Comparison of ENCODE assay signal across 29 mouse cellular contexts in genomic region chr5:99800543-99800942, GRCm38 (mm10).
DNase-seq lines count a peak whose midpoint lies in the region; ATAC-seq and TF ChIP-seq lines count a peak whose summit lies in the region.
"Had no signal": no experiment of that assay in that cellular context is flagged by ENCODE, and none has a peak within 500 bp of the region (broad histone marks: within the 10 kb centered on the region; RNA-seq: fewer than 3 reads in every experiment).

No protein-coding gene starts in this region.

- no peak overlapping the region for H3K4me3 ChIP-seq in hindbrain, embryonic 10.5 days
- no peak overlapping the region for H3K4me3 ChIP-seq in hindbrain, embryonic 14.5 days (replicated peaks; ENCODE audit: low read length)
- no peak overlapping the region for H3K4me3 ChIP-seq in kidney, embryonic 14.5 days (ENCODE audit: low read length)
- H3K4me3 ChIP-seq in kidney, postnatal 0 days (replicated peaks; ENCODE audit: low read depth, low read length), result no peak overlapping the region
- H3K4me3 ChIP-seq: embryonic facial prominence, embryonic 10.5 days; embryonic facial prominence, embryonic 13.5 days; erythroblast, embryonic 14.5 days; forebrain, embryonic 12.5 days; forebrain, embryonic 15.5 days; heart, embryonic 12.5 days; heart, embryonic 15.5 days; hindbrain, embryonic 12.5 days had no signal

- 51% methylated on average over 8 of the region's 8 CpGs for WGBS in hindbrain, embryonic 10.5 days
- 46% methylated on average over 8 of the region's 8 CpGs for WGBS in hindbrain, embryonic 14.5 days
- 58% methylated on average over 8 of the region's 8 CpGs for WGBS in kidney, embryonic 14.5 days
- WGBS in kidney, postnatal 0 days, result 55% methylated on average over 8 of the region's 8 CpGs

- no peak for ATAC-seq in hindbrain, embryonic 14.5 days (ENCODE audit: low FRiP score)
- ATAC-seq in kidney, embryonic 14.5 days (ENCODE audit: low FRiP score, low TSS enrichment), result peak; percentile 69
- no peak for ATAC-seq in kidney, postnatal 0 days (replicated peaks; ENCODE audit: low FRiP score, low read depth)
- ATAC-seq: forebrain, embryonic 15.5 days; hindbrain, postnatal 0 days; Patski had no signal

- intact Hi-C loops in left cerebral cortex, postnatal 14 days (cut with DNase I), result no loop called here

- TF ChIP-seq CTCF in kidney, postnatal 0 days (IDR thresholded peaks at IDR 0.05; ENCODE audit: low read depth), result no peak

- H3K27me3 ChIP-seq in hindbrain, embryonic 10.5 days (ENCODE audit: insufficient read depth, poor library complexity, severe bottlenecking), result peaks cover 10% of the 10 kb centered on the region; the same call in 1 of the 2 replicates
- no peaks in the 10 kb centered on the region for H3K27me3 ChIP-seq in hindbrain, embryonic 14.5 days (ENCODE audit: control insufficient read depth, insufficient read depth, low read length)
- H3K27me3 ChIP-seq in kidney, embryonic 14.5 days (ENCODE audit: control insufficient read depth, insufficient read depth, low read length), result no peaks in the 10 kb centered on the region
- H3K27me3 ChIP-seq in kidney, postnatal 0 days (ENCODE audit: insufficient read depth, low read length), result no peaks in the 10 kb centered on the region
- H3K27me3 ChIP-seq: CH12.LX; embryonic facial prominence, embryonic 13.5 days; forebrain, embryonic 12.5 days; forebrain, embryonic 15.5 days; heart, embryonic 12.5 days; heart, embryonic 15.5 days had no signal

- H3K9me3 ChIP-seq in hindbrain, embryonic 10.5 days, result no peaks in the 10 kb centered on the region
- H3K9me3 ChIP-seq in hindbrain, embryonic 14.5 days (ENCODE audit: control insufficient read depth, low read length), result no peaks in the 10 kb centered on the region
- H3K9me3 ChIP-seq in kidney, embryonic 14.5 days (ENCODE audit: control insufficient read depth, low read length), result no peaks in the 10 kb centered on the region
- H3K9me3 ChIP-seq in kidney, postnatal 0 days (replicated peaks; ENCODE audit: low read length), result no peaks in the 10 kb centered on the region
- H3K9me3 ChIP-seq: embryonic facial prominence, embryonic 10.5 days; embryonic facial prominence, embryonic 13.5 days; forebrain, embryonic 12.5 days; forebrain, embryonic 15.5 days; heart, embryonic 15.5 days; hindbrain, embryonic 12.5 days had no signal

- peaks cover 44% of the 10 kb centered on the region for H3K4me1 ChIP-seq in hindbrain, embryonic 10.5 days (replicated peaks)
- H3K4me1 ChIP-seq in hindbrain, embryonic 14.5 days (replicated peaks; ENCODE audit: control insufficient read depth, insufficient read depth, low read length), result 0 out of 2 replicates have a peak, but pooled peaks cover 7% of the 10 kb centered on the region
- no peaks in the 10 kb centered on the region for H3K4me1 ChIP-seq in kidney, embryonic 14.5 days (ENCODE audit: control insufficient read depth, insufficient read depth, low read length)
- 0 out of 2 replicates have a peak, but pooled peaks cover 4% of the 10 kb centered on the region for H3K4me1 ChIP-seq in kidney, postnatal 0 days (replicated peaks; ENCODE audit: insufficient read depth, low read length)
- H3K4me1 ChIP-seq: embryonic facial prominence, embryonic 13.5 days; heart, embryonic 12.5 days; heart, embryonic 15.5 days had no signal

- H3K36me3 ChIP-seq in hindbrain, embryonic 10.5 days, result no peaks in the 10 kb centered on the region
- no peaks in the 10 kb centered on the region for H3K36me3 ChIP-seq in hindbrain, embryonic 14.5 days (replicated peaks; ENCODE audit: control insufficient read depth, insufficient read depth)
- no peaks in the 10 kb centered on the region for H3K36me3 ChIP-seq in kidney, embryonic 14.5 days (ENCODE audit: control insufficient read depth, insufficient read depth, low read length)
- H3K36me3 ChIP-seq in kidney, postnatal 0 days (ENCODE audit: insufficient read depth, low read length), result no peaks in the 10 kb centered on the region
- H3K36me3 ChIP-seq: embryonic facial prominence, embryonic 10.5 days; embryonic facial prominence, embryonic 13.5 days; forebrain, embryonic 12.5 days; forebrain, embryonic 15.5 days; G1E; heart, embryonic 12.5 days; heart, embryonic 15.5 days; hindbrain, embryonic 12.5 days had no signal

- H3K4me2 ChIP-seq in hindbrain, embryonic 14.5 days (replicated peaks), result no peak overlapping the region
- no peak overlapping the region for H3K4me2 ChIP-seq in kidney, embryonic 14.5 days (replicated peaks; ENCODE audit: low read depth, low read length)
- no peak overlapping the region for H3K4me2 ChIP-seq in kidney, postnatal 0 days (ENCODE audit: low read length)
- H3K4me2 ChIP-seq: embryonic facial prominence, embryonic 13.5 days; forebrain, embryonic 12.5 days; forebrain, embryonic 15.5 days; heart, embryonic 12.5 days; heart, embryonic 15.5 days; hindbrain, embryonic 12.5 days had no signal

- no peak for DNase-seq in hindbrain, embryonic 10.5 days (ENCODE audit: low spot score)
- DNase-seq in hindbrain, embryonic 14.5 days (ENCODE audit: low spot score), result no peak
- DNase-seq in kidney, postnatal 14 days, result no peak
- DNase-seq in kidney, postnatal 0 days (ENCODE audit: low spot score), result peak; percentile 42
- DNase-seq in kidney, adult 8-10 months, result no peak
- DNase-seq in left cerebral cortex, postnatal 14 days (ENCODE audit: low spot score in 2 of 2), result no peak
- DNase-seq: adrenal gland, postnatal 10 days; adrenal gland, postnatal 36 days; B cell, adult 2 months; cerebellum, adult 18-20 months; cerebellum, adult 9-10 months; cerebellum, postnatal 14 days; gastrocnemius, postnatal 25 days; heart, adult 18-20 months; heart, postnatal 10 days; heart, postnatal 36 days had no signal

- no peak overlapping the region for H3K9ac ChIP-seq in hindbrain, embryonic 14.5 days
- H3K9ac ChIP-seq in kidney, embryonic 14.5 days (ENCODE audit: low read depth, low read length), result no peak overlapping the region
- no peak overlapping the region for H3K9ac ChIP-seq in kidney, postnatal 0 days (ENCODE audit: low read depth, low read length)
- H3K9ac ChIP-seq: embryonic facial prominence, embryonic 13.5 days; forebrain, embryonic 12.5 days; forebrain, embryonic 15.5 days; heart, embryonic 12.5 days; heart, embryonic 15.5 days; hindbrain, embryonic 12.5 days had no signal

- H3K27ac ChIP-seq in hindbrain, embryonic 10.5 days, result peak overlapping the region; percentile 70
- no peak overlapping the region for H3K27ac ChIP-seq in hindbrain, embryonic 14.5 days
- no peak overlapping the region for H3K27ac ChIP-seq in kidney, embryonic 14.5 days (ENCODE audit: low read depth, low read length)
- H3K27ac ChIP-seq in kidney, postnatal 0 days, result no peak overlapping the region
- H3K27ac ChIP-seq: embryonic facial prominence, embryonic 10.5 days; embryonic facial prominence, embryonic 13.5 days; forebrain, embryonic 12.5 days; forebrain, embryonic 15.5 days; heart, embryonic 15.5 days; hindbrain, embryonic 12.5 days; hindbrain, postnatal 0 days had no signal
